In genomic region chr16:92822676-92823075, GRCm38 (mm10) we compare ENCODE assay signal across 13 mouse cellular contexts. TPM values are rescaled to one million over a fixed set of nuclear protein-coding genes. Genes with fewer than 3 reads are reported as not detected.
DNase-seq lines count a peak whose midpoint lies in the region; ATAC-seq and TF ChIP-seq lines count a peak whose summit lies in the region.
"Had no signal": no experiment of that assay in that cellular context is flagged by ENCODE, and none has a peak within 500 bp of the region (broad histone marks: within the 10 kb centered on the region; RNA-seq: fewer than 3 reads in every experiment).

No protein-coding gene starts in this region.

- peak overlapping the region; percentile 90 for H3K27ac ChIP-seq in bone marrow macrophage, adult 2 months (ENCODE audit: insufficient read depth, low read depth, low read length)
- peak overlapping the region; percentile 64 for H3K27ac ChIP-seq in liver, postnatal 0 days (ENCODE audit: low read depth)
- H3K27ac ChIP-seq: forebrain, embryonic 13.5 days had no signal

- H3K9ac ChIP-seq in liver, postnatal 0 days (replicated peaks): peak overlapping the region; percentile 1; the same call in 1 of the 2 replicates
- H3K9ac ChIP-seq: embryonic facial prominence, embryonic 12.5 days; forebrain, embryonic 13.5 days; neural tube, embryonic 13.5 days had no signal

- no peaks in the 10 kb centered on the region for H3K27me3 ChIP-seq in G1E (ENCODE audit: insufficient read depth, low read length)
- no peaks in the 10 kb centered on the region for H3K27me3 ChIP-seq in liver, postnatal 0 days (ENCODE audit: insufficient read depth, low read length)
- H3K27me3 ChIP-seq: embryonic facial prominence, embryonic 12.5 days; forebrain, embryonic 13.5 days had no signal

- intact Hi-C loops in heart, postnatal 10 days (cut with DNase I): loop anchor here (10.0 kb wide), 1 partner anchor 312 kb away; no protein-coding TSS in a partner anchor
- intact Hi-C loops in heart, postnatal 14 days (cut with DNase I): no loop called here

- H3K4me2 ChIP-seq in liver, postnatal 0 days (ENCODE audit: low read depth, low read length): peak overlapping the region; percentile 80
- H3K4me2 ChIP-seq: embryonic facial prominence, embryonic 12.5 days; forebrain, embryonic 13.5 days; neural tube, embryonic 13.5 days had no signal

- H3K4me1 ChIP-seq in G1E (ENCODE audit: insufficient read depth, low read depth, low read length): peaks cover 87% of the 10 kb centered on the region
- peaks cover 53% of the 10 kb centered on the region for H3K4me1 ChIP-seq in bone marrow macrophage, adult 2 months (ENCODE audit: control insufficient read depth, insufficient read depth, low read length)
- peaks cover 57% of the 10 kb centered on the region for H3K4me1 ChIP-seq in liver, postnatal 0 days (ENCODE audit: insufficient read depth)

- peaks cover 60% of the 10 kb centered on the region for H3K36me3 ChIP-seq in G1E (replicated peaks)
- peaks cover 6% of the 10 kb centered on the region; the same call in 1 of the 2 replicates for H3K36me3 ChIP-seq in liver, postnatal 0 days (replicated peaks; ENCODE audit: insufficient read depth, low read length)
- H3K36me3 ChIP-seq: embryonic facial prominence, embryonic 12.5 days; neural tube, embryonic 13.5 days had no signal

- 72% methylated on average over 12 of the region's 12 CpGs for WGBS in liver, postnatal 0 days (ENCODE audit: insufficient replicate concordance)

- peak overlapping the region; percentile 78 for H3K4me3 ChIP-seq in G1E (ENCODE audit: low read depth, low read length)
- peak overlapping the region; percentile 83 for H3K4me3 ChIP-seq in bone marrow macrophage, adult 2 months (ENCODE audit: insufficient read depth, low read length)
- H3K4me3 ChIP-seq in liver, postnatal 0 days (ENCODE audit: low read depth, low read length): no peak overlapping the region
- H3K4me3 ChIP-seq: embryonic facial prominence, embryonic 12.5 days; forebrain, embryonic 13.5 days; neural tube, embryonic 13.5 days had no signal

- no peak for TF ChIP-seq CTCF in G1E (IDR thresholded peaks at IDR 0.05; ENCODE audit: low read depth, low read length)
- TF ChIP-seq CTCF in bone marrow macrophage, adult 2 months (IDR thresholded peaks at IDR 0.05; ENCODE audit: low read depth, low read length): no peak
- no peak for TF ChIP-seq CTCF in liver, postnatal 0 days (IDR thresholded peaks at IDR 0.05; ENCODE audit: low read depth)

- DNase-seq in heart, postnatal 10 days: peak; percentile 36 to 46
- no peak for DNase-seq in heart, postnatal 14 days
- DNase-seq in G1E (ENCODE audit: low spot score): no peak
- DNase-seq in liver, postnatal 0 days: no peak
- DNase-seq in frontal cortex, postnatal 25 days (ENCODE audit: low spot score in 2 of 2): no peak
- no peak for DNase-seq in cerebellum, postnatal 4 days (ENCODE audit: low spot score in 2 of 2)
- DNase-seq: adrenal gland, adult 2 months; kidney, postnatal 25 days; lung, adult 2 months had no signal

- TF ChIP-seq POLR2A in bone marrow macrophage, adult 2 months (IDR thresholded peaks at IDR 0.05; ENCODE audit: borderline replicate concordance, low read depth, low read length): no peak

- no peaks in the 10 kb centered on the region for H3K9me3 ChIP-seq in G1E (replicated peaks)
- H3K9me3 ChIP-seq in liver, postnatal 0 days (ENCODE audit: low read length): no peaks in the 10 kb centered on the region
- H3K9me3 ChIP-seq: embryonic facial prominence, embryonic 12.5 days; forebrain, embryonic 13.5 days; neural tube, embryonic 13.5 days had no signal

- no peak for ATAC-seq in G1E (ENCODE audit: extremely low read depth, insufficient number of reproducible peaks, low FRiP score, poor library complexity, severe bottlenecking)
- ATAC-seq in liver, postnatal 0 days: no peak
- ATAC-seq: forebrain, embryonic 13.5 days had no signal

- no peak for TF ChIP-seq EP300 in liver, postnatal 0 days (IDR thresholded peaks at IDR 0.05; ENCODE audit: low read depth)

RNA-seq across cellular contexts. Expression of gene Runx1, which starts 3.3 kb away (rescaled TPM):
- 1 to 10 TPM; 1.4 to 1.7 TPM for total RNA-seq in heart, postnatal 10 days (2021)
- 1 to 10 TPM; 2.4 to 4.9 TPM for total RNA-seq in heart, postnatal 14 days (2021)
- total RNA-seq in G1E (2014; fragmentation: Nextera tagmentation) (208 and 213 TPM in 2 replicates), G1E (2017) (32.7 and 36.1 TPM in 2 replicates)
- polyA plus RNA-seq in G1E (2012): 158 and 168 TPM in 2 replicates
- 86.8 and 103 TPM in 2 replicates for polyA plus RNA-seq in bone marrow macrophage, adult 2 months (2012; ENCODE audit: insufficient read depth, insufficient read length, missing spikeins)
- polyA plus RNA-seq in liver, postnatal 0 days (2015; fragmentation: Nextera tagmentation; extraction: Ambion mirVana): 3.3 and 4.6 TPM in 2 replicates

Comparison
In these comparisons a context has a peak if more than half of its experiments do, and no peak if none do; other contexts are left out.
1. DNase-seq: peak in heart, postnatal 10 days (2 of 2); none in heart, postnatal 14 days (0 of 2), G1E (single experiment), liver, postnatal 0 days (single experiment), frontal cortex, postnatal 25 days (0 of 2) and cerebellum, postnatal 4 days (0 of 2).
2. RNA of gene Runx1, which starts 3.3 kb away (total RNA-seq): 32.7 to 213 TPM in G1E; 2.4 to 4.9 TPM in heart, postnatal 14 days and 1.4 to 1.7 TPM in heart, postnatal 10 days; every median in the first group is over 4 times any median in the second.